Mouse (Mus musculus) CD4-positive helper T cell, adult 2 months (primary cell): Measurements from ENCODE around the gene Capn5.
"Not testable (repeated sequence)": the region's sequence is repeated elsewhere in the genome, so short reads cannot be mapped to it uniquely, and the experiment has no call there.

Experiments
- DNase-seq: peaks from one replicate; pipeline ENCODE4 v3.0.0-alpha.2; 2012; ENCODE audit warnings: low read depth, missing footprints, low spot score

The Capn5 gene

DNA sequence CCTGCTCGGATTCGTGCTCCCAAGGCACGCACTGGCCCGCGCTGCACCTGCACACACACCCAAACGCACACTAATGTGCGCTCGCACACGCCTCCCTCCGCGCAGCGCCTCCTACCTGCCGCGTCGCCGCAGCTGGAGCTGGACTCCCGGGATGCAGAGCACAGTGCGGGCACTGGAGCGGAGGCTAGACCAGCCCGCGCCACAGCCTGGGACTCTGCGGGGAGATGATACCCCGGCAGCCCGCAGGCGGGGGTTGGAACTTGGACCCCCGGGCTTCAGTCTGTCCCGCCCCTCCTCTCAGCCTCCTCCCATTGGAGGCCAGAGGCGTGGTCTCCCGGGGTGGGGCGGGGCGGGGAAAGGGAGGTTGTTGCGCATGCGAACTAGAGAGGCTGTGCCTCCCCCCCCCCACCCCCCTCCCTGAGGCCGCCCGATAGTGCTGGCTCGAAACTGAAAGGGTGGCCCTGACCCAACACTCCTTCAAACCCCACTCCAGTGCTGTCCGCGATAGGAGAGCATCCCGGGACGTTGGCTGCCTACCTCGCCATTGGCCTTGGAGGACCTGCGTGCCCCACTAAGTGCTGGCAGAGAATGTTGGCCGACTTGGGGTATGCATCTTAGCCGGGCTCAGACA is at the start of gene Capn5:
TSS of gene Capn5 (minus strand) at position 346 of the 631 bp plus-strand sequence.
- DNase-seq = peak; percentile 89

DNA sequence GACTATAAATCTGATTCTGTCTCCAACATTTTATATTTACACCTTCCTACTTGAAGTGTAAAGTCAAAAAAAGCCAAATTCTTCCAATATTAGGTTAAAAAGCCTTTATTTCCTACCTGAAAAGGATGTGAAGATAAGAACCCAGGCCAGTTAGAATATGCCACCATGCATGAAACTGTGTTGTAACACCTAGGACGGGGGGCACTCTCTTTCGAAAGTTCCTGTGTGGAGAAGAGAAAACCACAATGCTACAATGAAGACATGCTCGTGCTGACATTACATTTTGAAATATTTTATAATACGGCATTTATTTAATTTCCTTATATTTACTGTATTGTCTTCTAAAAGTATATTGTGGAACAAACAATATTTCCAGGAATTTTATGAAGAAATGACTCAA is 45.7 kb upstream of the Capn5 start:
- DNase-seq = no peak

DNA sequence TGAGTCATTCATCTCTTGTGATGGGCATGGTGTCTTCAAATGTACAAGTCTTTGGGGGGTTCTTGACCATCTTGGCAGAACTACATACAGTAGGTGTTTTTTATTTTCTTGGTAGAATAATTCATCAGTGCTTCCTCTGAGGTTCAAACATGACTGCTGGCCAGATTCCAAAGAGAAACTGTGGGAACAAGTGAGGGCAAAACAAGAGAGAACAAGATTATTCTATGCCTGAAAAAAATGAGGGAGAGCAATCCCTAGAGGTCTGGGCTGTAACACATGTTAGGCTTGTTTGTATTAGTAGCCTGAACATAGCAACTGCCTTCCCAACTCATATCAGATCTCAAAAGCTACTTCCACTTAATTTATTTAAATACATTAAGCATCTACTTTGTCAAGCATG is 38.6 kb upstream of the Capn5 start:
- no peak for DNase-seq

DNA sequence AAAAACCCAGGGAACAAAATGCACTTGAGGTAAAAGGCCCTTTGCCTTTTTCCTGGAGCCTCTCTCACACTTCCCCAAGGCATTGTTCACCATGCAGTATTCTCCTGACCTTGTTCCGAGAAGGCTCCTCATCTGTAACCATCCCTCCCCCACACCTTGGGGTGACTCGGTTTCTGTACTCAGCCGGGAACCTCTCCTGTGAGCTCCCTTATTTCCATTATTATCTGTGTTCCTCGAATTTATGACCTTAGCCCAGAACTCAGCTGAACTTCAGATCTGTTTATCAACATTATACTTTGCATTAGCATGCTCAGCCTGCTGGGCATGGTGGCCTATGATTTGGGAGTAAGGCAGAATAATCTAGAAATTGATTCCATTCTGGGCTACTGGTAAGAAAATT is 24.9 kb upstream of the Capn5 start:
- DNase-seq = no peak

DNA sequence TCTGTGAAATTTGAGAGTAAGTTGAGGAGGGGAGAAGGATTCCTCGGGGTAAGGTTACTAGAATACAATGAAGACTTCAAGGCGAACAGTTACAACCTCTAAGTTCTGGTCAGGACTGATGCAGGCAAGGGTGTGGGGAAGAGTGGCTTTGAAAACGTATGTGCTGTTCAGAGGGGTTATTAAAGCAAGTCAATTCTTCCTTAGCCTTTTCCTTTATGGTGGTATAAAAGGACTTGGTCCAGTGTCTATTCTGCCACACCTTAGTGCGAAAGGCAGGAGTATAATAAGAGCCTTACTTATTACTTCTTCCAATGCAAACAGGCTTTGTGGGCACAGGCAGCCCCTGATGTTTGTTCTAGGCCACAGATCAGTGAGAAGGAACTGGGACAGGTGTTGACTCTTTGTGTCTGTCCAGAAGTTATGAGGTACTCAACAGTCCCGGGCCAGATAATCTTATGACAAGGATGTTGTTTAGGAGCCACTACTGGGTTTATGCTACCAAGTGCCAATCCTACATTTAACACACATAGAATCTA is 23.5 kb upstream of the Capn5 start:
- no peak for DNase-seq

DNA sequence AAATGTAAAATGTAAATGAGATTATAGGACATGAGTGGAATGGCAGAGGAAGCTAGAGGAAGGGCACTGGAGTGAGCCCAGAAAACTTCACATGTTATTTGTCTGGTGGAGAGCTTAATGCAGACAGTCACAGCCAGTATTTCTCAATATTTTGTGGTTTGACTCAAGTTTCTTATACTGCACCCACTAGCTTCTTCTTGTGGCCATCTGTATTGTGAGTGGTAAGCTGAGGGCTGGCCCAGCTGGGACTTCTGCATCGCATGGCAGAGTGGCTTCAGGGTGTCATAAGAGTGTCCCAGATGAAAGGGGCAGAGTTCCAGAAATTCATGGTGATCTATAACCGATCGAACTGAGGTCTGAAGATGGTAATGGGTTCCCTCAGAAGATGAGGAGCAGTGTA is 22.3 kb upstream of the Capn5 start:
- DNase-seq = no peak

DNA sequence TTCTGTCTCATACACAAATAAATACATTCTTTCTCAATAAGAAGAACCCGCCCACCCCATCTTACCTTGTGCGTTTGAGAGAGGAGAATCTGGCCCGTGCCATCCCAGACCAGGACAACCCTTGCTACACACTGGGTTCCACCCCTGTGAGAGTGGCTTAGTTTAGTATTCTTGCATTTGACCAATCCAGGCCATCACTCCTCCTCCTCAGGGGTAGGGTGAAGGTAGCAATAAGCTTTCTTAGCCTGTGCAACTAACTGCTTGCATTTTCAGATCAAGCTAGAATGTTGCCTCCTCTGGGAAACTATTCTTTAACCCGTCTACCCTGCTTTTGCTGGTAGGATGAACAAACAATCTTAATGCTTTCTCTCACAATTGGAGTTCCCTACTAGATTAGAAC is 21.3 kb upstream of the Capn5 start, which contains the start of gene B3gnt6:
TSS of gene B3gnt6 (minus strand) at position 101 of the 400 bp plus-strand sequence.
- no peak for DNase-seq

DNA sequence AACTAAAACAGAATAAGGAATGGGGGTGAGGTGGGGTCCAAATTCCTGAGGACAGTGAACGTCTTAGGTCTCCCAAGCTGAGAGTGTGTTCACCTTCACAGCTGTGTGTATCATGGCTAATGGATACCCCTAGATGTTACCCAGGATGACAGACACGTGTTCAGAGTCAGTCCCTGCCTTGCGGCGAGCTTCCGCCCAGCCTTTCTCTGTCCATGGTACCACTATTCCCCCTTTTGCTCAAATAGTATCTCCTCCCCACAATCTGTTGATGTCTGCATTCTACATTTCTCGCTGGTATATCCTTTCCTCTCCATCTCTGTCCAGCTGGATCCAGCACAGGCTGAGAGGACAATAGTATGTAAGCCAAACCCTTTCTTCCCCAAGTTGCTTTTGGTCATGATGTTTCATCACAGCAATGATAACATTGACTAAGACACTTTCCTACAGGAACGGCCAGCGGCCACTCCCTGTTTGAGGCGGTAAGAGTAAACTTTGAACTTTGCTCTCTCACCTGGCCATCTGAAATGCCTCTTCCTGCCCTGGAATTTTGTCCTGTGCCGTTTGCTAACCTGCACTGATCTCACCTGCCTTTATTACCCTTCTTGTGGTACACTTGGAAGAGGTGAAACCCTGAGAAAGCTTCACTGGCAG is 17.2 kb upstream of the Capn5 start:
- DNase-seq = no peak

DNA sequence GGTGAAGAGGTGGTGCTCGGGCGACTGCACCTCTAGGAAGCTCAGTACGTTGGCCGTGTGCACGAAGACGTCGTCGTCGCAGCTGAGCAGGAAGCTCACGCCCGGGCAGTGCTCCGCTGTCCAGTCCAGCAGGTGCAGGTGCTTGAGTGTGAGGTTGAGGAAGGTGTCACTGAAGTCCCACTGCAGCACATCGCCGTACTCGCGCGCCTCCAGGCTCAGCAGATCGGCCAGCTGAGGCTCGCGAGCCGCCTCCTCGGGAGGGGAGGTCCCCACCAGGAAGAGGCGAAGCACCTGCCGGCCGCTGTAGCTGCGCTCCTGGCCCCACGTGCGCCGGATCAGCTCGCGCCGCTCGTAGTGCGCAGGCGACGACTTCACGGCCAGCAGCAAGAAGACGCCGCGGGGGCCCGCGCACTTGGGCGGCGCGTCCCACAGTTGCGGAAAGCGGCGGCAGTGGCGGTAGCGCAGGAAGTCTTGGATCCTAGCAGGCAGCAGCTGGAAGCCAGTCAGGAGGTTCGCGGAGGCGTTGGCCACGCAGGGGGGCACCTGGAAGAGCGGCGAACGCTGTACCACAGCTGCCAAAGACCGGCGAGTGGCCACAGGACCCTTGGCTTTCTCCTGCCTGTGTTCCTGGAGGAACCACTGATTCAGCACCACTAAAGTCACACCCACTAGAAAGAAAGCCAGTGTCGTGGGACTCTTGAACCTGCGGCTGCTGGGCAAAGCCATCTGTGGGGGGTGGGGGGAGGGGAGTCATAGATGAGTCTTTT is 16.1 kb upstream of the Capn5 start:
- DNase-seq = peak; percentile 50

DNA sequence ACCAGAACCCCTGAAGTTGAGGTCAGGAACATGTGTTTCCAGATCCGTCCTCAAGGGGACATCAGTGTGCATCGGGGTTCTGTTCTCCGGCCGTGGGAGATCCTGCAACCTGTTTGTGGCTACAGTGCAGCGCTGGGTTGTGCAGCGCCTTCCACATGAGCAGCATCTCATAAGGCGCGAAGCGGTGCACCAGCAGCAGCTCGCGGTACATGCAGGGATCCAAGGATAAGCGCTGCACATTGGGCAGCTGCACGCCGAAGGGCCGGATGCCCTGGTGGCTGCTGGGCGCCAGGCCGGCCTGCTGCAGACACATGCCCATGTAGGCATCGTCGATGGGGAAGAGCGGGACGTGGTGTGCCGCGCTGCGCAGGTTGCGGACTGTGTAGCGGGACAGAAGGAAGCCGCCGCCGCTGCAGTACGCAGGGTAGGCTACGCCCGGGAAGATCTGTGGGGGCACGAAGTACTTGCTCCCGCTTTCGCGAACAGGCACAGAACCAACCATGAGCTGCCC is 15.5 kb upstream of the Capn5 start:
- peak; percentile 39 for DNase-seq

DNA sequence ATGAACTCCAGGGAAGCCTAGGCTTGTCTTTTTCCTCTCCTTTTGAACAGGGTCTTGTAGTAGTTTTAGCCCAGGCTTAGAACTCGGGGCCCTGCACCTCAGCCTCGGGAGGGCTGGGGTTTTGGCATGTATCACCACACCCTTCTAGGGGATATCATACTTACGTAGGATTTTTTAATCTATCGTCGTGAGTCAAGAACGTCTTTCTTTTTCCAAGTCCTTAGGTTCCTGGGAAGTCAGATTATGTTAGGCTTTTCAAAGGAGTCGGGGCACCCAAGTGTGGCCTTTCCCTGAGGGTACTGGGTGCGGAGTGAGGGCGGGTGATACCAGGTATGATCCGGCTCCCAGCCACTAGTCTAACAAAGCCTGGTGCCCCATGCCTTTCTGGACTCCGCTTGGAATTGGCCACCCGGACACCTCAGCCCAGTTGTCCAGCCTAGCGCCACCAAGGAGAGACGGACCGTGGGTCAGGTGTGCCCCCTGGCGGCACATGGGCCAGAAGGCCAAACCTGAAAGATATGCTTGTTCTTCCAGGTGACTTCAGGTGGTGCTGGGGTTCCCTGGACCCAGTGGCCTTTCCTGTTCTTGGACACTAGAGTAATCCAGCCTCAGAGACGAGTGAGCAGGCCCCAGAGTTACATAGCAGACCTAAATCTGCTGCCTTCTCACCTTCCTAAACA is 13.6 kb upstream of the Capn5 start:
- no peak for DNase-seq

DNA sequence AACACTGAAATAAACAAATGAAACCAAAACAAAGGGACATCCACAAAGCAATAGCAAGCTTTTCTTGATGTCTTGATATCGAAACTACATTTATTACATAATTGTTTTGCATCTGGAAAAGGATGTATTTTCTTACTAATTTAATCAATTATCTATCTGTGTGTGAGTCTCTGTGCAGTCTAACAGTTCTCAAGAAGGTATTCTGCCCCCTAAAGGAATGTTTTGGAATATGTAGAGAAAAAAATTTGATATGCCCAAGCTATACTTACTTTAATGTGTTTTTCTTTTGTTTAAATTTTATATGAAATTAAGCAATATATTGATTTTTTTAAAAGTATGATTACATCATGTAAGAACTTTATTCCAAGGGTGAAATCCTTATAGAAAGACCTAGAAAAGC is 12.5 kb upstream of the Capn5 start:
- DNase-seq = no peak

DNA sequence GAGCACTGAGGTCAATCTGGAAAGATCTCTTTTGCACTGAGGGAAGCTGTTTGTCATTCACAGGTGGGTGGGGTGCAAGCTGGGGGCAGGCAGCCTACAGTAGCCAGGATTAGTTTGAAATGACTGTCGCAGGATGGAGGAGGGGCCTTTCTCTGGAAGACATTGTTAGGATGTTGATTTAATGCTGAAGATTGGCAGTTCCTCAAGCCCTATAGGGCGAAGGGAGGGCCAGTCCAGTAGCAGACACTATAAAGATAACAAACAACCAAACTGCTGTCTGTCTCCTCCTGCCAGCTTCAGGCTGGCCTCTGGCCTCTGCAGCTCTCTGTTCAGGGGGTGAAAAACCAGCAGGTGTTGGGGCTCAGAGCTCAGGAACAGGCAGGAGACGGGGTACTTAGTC is 11.7 kb upstream of the Capn5 start:
- no peak for DNase-seq

DNA sequence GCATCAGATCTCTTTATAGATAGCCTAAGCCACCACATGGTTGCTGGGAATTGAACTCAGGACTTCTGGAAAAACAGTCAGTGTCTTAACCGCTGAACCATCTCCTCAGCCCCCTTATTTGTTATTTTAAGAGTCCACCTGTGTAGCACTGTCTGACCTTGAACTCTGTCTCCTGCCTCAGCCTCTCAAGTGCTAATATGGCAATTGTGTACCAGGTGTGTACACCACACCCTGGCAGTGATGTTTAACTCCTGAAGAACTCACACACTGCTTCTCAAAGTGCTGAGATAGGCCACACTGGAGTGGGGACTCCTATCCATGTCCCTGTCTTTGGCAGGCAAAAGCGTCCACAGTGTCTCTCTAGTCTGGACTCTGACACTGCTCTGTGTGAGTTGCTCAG is 10.6 kb upstream of the Capn5 start:
- DNase-seq = no peak

DNA sequence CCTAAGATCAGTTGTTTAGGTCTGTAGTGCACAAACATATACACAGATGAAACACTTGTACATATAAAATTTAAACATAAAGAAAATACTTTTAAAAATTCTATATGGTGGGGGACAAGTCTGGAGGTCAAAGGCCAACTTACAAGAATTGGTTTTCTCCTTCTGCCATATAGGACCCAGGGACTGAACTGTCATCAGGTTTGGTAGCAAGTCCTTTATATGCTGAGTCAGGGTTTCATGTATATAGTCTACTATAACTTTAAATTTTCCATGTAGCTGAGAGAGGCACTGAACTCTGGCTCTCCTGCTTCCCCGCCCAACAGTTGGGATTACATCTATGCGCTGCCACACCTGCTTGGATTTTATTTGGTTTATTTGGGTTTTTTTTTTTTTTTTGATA is 10.2 kb upstream of the Capn5 start:
- DNase-seq = no peak

DNA sequence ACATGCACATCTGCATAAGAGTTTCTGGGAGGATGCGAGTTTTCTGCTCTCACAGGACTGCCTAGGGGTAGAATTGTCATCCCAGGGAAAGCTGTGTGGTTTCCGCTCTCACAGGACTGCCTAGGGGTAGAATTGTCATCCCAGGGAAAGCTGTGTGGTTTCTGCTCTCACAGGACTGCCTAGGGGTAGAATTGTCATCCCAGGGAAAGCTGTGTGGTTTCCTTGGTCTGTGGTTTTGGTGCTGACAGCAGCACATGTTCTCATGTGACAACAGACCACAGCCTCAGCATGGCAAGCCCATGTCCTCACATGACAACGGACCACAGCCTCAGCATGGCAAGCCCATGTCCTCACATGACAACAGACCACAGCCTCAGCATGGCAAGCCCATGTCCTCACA is 9.3 kb upstream of the Capn5 start:
- DNase-seq = not testable (repeated sequence)

DNA sequence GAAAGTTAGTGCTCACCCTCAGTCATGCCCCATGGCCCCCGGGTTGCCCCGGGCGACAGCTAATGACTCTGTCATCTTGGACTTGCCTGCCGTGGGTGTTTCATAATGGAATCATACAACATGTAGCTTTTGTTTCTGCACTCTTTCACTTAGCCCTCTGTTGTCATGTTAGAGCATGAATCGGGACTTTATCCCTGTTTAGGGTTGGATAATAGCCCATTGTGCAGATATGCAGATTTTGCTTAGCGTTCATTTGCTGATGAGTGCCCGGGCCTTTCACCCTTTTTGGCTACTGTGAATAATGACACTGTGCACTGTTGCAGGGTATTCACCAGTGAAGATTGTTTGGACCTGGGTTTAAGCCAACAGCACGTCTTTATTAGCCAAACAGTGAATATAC is 8.6 kb upstream of the Capn5 start:
- DNase-seq = no peak

DNA sequence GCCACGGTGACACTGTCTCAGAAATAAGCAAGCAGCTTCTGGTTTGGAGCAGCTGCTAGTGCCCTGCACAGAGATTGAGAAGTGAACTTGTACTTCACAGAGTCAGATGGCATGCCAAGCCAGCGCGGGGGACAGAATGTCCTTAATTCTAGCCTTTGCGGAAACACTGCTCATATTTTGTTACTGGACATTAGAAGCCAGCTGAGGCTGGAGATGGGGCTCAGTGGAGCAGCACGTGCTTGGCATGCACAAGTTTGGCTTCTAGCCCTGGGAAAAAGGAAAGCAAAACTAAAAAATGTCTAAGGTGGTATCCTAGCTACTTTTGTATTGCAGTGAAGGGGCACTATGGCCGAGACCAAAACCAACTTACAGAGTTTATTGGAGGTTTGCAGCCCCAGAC is 7.3 kb upstream of the Capn5 start:
- no peak for DNase-seq

DNA sequence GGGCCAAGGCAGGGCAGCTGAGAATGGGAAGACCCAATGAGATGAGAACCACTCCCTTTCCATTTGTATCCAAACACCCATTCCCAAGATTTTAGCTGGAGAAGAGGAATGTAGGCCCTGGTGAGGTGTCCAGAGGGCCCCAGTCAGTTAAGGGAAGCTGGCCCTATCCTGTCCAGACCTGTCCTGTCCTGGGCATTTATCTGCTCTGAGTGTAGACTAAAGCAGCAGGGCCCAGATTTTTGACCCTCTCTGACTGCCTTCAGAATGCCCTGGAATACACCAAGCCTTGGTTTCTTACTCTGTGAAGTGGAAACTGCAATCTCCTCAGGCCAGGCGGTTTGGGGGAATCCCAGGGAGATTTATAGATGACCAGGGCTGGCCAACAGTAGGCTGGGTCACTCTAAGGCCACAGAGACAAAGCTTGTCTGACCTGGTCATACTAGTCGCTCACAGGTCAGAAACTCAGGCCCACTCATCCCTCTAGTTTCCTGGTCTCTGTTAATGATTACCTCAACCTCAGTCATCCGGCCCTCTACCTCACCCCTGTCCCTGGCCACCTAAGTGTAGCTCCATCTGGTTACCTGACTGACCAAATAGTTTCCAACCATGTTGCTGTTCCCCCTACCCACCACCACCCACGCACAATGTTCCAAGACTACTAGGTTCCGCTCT is 622 bp upstream of the Capn5 start:
- no peak for DNase-seq

DNA sequence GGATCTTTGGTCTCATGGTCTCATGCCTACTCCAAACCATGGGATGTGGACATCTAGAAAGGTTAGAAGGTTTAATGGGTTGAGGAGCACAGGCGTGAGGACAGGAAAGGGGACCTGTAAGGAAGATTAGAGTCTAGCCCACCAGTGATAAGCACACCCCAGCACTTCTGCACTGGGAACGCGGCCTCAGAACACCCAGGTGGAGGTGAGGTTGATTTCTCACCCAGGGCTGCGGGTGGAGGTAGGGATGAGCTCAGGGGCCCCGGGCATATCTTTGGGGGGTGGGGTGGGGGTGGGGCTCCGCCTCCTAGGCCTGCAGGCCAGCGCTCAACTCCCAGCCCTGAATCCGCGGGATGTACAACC is 527 bp downstream of the Capn5 start:
- DNase-seq = no peak

DNA sequence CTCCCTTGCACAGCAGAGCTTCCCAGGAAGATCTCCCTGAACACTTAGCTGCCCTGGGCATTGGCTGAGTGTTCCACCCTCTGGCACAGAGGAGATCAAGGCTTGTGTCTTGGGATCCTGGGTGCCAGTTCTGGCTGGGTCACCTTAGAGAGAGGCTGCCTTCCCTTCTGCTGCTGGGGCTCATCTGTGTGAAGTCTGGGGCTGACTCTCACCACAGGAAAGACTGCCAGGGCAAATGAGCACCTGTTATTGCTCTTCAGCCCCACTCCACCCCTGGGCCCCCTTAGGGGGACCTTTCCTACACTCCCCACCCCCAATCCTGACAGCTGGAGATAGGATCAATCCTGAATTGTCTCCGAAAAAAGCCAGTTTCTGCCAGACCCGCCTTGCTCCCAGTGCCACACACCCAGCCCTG is 996 bp downstream of the Capn5 start:
- no peak for DNase-seq
